Mouse (Mus musculus): Measurements from ENCODE around the gene Zfp94.

GRCm38 (mm10) chr7:24269667-24270287 is 46.7 kb downstream of the Zfp94 start:
- no peak for TF ChIP-seq CTCF (IDR thresholded peaks at IDR 0.05; ENCODE audit: low read depth)
- no peak for TF ChIP-seq EP300 (IDR thresholded peaks at IDR 0.05; ENCODE audit: low read depth)

Data from liver, embryonic 14.5 days (tissue).